Mouse (Mus musculus) hindbrain, embryonic 15.5 days (tissue): ENCODE results near the gene Lmna. TPM values are rescaled to one million over a fixed set of nuclear protein-coding genes. Genes with fewer than 3 reads are reported as not detected.

ENCODE experiments used
- ATAC-seq: fragments of 200-750 bp; cut with Nextera tagmentation; 2 replicates; pipeline ENCODE4 v1.8.0; 2017; ENCODE audit warnings: low read depth, moderate number of reproducible peaks, moderate TSS enrichment; ENCODE audit not compliant: low FRiP score
- H3K27ac ChIP-seq: fragments of 300-500 bp; sonication (generic); replicated peaks from 2 replicates; pipeline ENCODE4 v1.5.1; 2015; ENCODE audit warnings: mild to moderate bottlenecking, inconsistent platforms
- H3K27me3 ChIP-seq: fragments of 300-500 bp; sonication (generic); 2 replicates; pipeline ENCODE4 v1.6.1; 2015; ENCODE audit warnings: control low read depth, inconsistent platforms
- H3K36me3 ChIP-seq: fragments of 300-500 bp; sonication (generic); 2 replicates; pipeline ENCODE4 v1.6.1; 2015; ENCODE audit warnings: control low read depth, inconsistent platforms
- H3K4me1 ChIP-seq: fragments of 300-500 bp; sonication (generic); replicated peaks from 2 replicates; pipeline ENCODE4 v1.6.1; 2015; ENCODE audit warnings: control low read depth, inconsistent platforms
- H3K4me2 ChIP-seq: fragments of 300-500 bp; sonication (generic); 2 replicates; pipeline ENCODE4 v1.6.1; 2015; ENCODE audit warnings: moderate library complexity, mild to moderate bottlenecking, inconsistent platforms
- H3K4me3 ChIP-seq: fragments of 300-500 bp; sonication (generic); 2 replicates; pipeline ENCODE4 v1.5.1; 2015; ENCODE audit warnings: mild to moderate bottlenecking, inconsistent platforms
- H3K9ac ChIP-seq: fragments of 300-500 bp; sonication (generic); 2 replicates; pipeline ENCODE4 v1.6.1; 2015; ENCODE audit warnings: inconsistent platforms
- H3K9me3 ChIP-seq: fragments of 300-500 bp; sonication (generic); 2 replicates; pipeline ENCODE4 v1.6.1; 2016; ENCODE audit warnings: control low read depth, inconsistent platforms
- WGBS: fragments of 180-500 bp; shearing (Covaris S2); methylation state at CpG from one replicate; pipeline ENCODE4 v1.1.7; 2015; 5-methylcytosine and 5-hydroxymethylcytosine counted together
- polyA plus RNA-seq: library from polyadenylated mRNA; unstranded; fragments of >200 nt; fragmentation: Nextera tagmentation; extraction: Ambion mirVana; gene quantifications from 2 replicates; pipeline ENCODE4 v1.2.1, GENCODE M21; 2015

The Lmna gene
- polyA plus RNA-seq, 1 experiment from 2014 or later: 52.2 TPM

GRCm38 (mm10) chr3:88527565-88527964 lies 17.8 kb upstream of the Lmna start:
- no peak overlapping the region for H3K27ac ChIP-seq
- peaks cover 53% of the 10 kb centered on the region for H3K4me1 ChIP-seq
- 0 out of 2 replicates have a peak overlapping the region, but pooled peaks have one; percentile 1 for H3K4me3 ChIP-seq

GRCm38 (mm10) chr3:88526157-88527131 lies 16.7 kb upstream of the Lmna start:
- Histone ChIP-seq H3K4me2 (peak overlapping the region; percentile 40), H3K27ac (0 out of 2 replicates have a peak overlapping the region, but pooled peaks have one; percentile 27), H3K4me3 (no peak overlapping the region), H3K4me1 (peaks cover 53% of the 10 kb centered on the region), H3K9me3 (no peaks in the 10 kb centered on the region), H3K27me3 (no peaks in the 10 kb centered on the region), H3K36me3 (no peaks in the 10 kb centered on the region), H3K9ac (no peak overlapping the region)
- peak; percentile 67 for ATAC-seq
- 33% methylated on average over 17 of the region's 17 CpGs for WGBS

More at GRCm38 (mm10) chr3:88527565-88527964, 17.8 kb upstream of the Lmna start:
- no peak for ATAC-seq
- Histone ChIP-seq H3K36me3 (no peaks in the 10 kb centered on the region), H3K9me3 (no peaks in the 10 kb centered on the region), H3K9ac (peak overlapping the region; percentile 36), H3K4me2 (peak overlapping the region; percentile 36), H3K27me3 (no peaks in the 10 kb centered on the region)
- WGBS: 25% methylated on average over 8 of the region's 8 CpGs

- H3K4me1 ChIP-seq: peaks cover 46% of the 10 kb centered on the region
- H3K27me3 ChIP-seq: no peaks in the 10 kb centered on the region
- no peak for ATAC-seq
- 90% methylated on average over 5 of the region's 5 CpGs for WGBS
- H3K9me3 ChIP-seq: no peaks in the 10 kb centered on the region
- H3K4me2 ChIP-seq: no peak overlapping the region
- no peaks in the 10 kb centered on the region for H3K36me3 ChIP-seq
- no peak overlapping the region for H3K9ac ChIP-seq
- H3K27ac ChIP-seq: no peak overlapping the region
- no peak overlapping the region for H3K4me3 ChIP-seq
These were observed 15.3 kb upstream of the Lmna start for GRCm38 (mm10) chr3:88525021-88525420.

- no peaks in the 10 kb centered on the region for H3K27me3 ChIP-seq
- H3K9me3 ChIP-seq: no peaks in the 10 kb centered on the region
- ATAC-seq: no peak
- peaks cover 27% of the 10 kb centered on the region for H3K4me1 ChIP-seq
- H3K9ac ChIP-seq: no peak overlapping the region
- 85% methylated on average over 8 of the region's 8 CpGs for WGBS
- H3K36me3 ChIP-seq: no peaks in the 10 kb centered on the region
- H3K4me2 ChIP-seq: no peak overlapping the region
- H3K4me3 ChIP-seq: no peak overlapping the region
- no peak overlapping the region for H3K27ac ChIP-seq
These were observed 13.3 kb upstream of the Lmna start for GRCm38 (mm10) chr3:88523027-88523426.

- H3K4me2 ChIP-seq: no peak overlapping the region
- ATAC-seq: no peak
These were observed 12.1 kb upstream of the Lmna start for GRCm38 (mm10) chr3:88521803-88522331.

DNA sequence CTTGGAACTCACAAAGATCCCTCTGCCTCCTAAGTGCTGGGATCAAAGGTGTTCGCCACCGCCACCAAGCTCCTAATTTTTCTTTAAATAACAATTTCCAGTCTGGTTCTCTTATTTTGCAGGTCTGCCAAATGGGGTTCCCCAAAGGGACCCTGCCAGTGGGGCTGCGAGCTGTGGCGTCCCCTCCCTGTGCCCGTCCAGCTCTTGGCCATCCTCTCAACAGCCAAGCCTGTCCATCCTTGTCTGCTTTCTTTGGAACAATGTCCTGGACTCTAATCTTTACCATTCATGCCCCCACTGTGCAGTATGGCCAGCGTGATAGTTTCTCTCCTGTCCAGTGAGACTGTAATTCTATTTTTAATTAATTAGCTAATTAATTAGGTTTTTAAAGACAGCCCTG lies 11.4 kb upstream of the Lmna start:
- no peak overlapping the region for H3K4me2 ChIP-seq
- H3K9ac ChIP-seq: no peak overlapping the region
- WGBS: 90% methylated on average over 6 of the region's 6 CpGs
- H3K4me3 ChIP-seq: no peak overlapping the region
- no peak overlapping the region for H3K27ac ChIP-seq
- H3K27me3 ChIP-seq: no peaks in the 10 kb centered on the region
- H3K9me3 ChIP-seq: no peaks in the 10 kb centered on the region
- ATAC-seq: no peak
- H3K36me3 ChIP-seq: no peaks in the 10 kb centered on the region
- H3K4me1 ChIP-seq: peaks cover 8% of the 10 kb centered on the region

More at GRCm38 (mm10) chr3:88521803-88522331, 12.1 kb upstream of the Lmna start:
- Histone ChIP-seq H3K36me3 (no peaks in the 10 kb centered on the region), H3K27ac (no peak overlapping the region), H3K4me3 (no peak overlapping the region), H3K27me3 (no peaks in the 10 kb centered on the region), H3K9me3 (no peaks in the 10 kb centered on the region), H3K4me1 (peaks cover 15% of the 10 kb centered on the region), H3K9ac (no peak overlapping the region)
- WGBS: 38% methylated on average over 9 of the region's 9 CpGs

- Histone ChIP-seq H3K4me1 (no peaks in the 10 kb centered on the region), H3K36me3 (no peaks in the 10 kb centered on the region), H3K27ac (no peak overlapping the region), H3K4me3 (no peak overlapping the region), H3K9me3 (no peaks in the 10 kb centered on the region), H3K27me3 (no peaks in the 10 kb centered on the region), H3K4me2 (no peak overlapping the region), H3K9ac (no peak overlapping the region)
- no peak for ATAC-seq
- 91% methylated on average over 2 of the region's 2 CpGs for WGBS
These were observed 10.3 kb upstream of the Lmna start for GRCm38 (mm10) chr3:88520078-88520477.

GRCm38 (mm10) chr3:88518411-88518810 lies 8.7 kb upstream of the Lmna start:
- H3K27ac ChIP-seq: no peak overlapping the region
- no peaks in the 10 kb centered on the region for H3K36me3 ChIP-seq
- H3K4me2 ChIP-seq: no peak overlapping the region
- no peaks in the 10 kb centered on the region for H3K27me3 ChIP-seq
- H3K9me3 ChIP-seq: no peaks in the 10 kb centered on the region
- 85% methylated on average over 4 of the region's 4 CpGs for WGBS
- no peak overlapping the region for H3K9ac ChIP-seq
- no peaks in the 10 kb centered on the region for H3K4me1 ChIP-seq
- H3K4me3 ChIP-seq: no peak overlapping the region
- no peak for ATAC-seq

DNA sequence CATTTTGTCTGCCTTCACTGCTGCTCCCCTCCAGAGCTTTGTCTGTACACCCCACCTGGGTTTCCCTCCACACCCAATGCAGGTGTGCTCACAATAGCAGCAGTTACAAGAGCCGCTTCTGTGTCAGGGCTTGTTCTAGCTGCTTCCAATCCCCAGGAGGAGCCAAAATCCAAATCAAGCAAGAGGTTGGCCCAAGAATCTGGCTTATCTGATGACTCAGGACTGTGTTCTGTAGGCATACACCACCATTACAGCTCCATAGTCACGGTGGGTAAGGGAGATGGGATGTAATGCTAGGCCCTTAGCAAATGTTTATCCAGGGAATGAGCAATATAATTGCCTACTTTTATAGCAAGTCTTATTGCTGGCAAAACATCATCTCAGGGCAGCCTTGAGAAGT lies 6.7 kb upstream of the Lmna start:
- Histone ChIP-seq H3K4me1 (peaks cover 9% of the 10 kb centered on the region), H3K4me2 (no peak overlapping the region), H3K9me3 (no peaks in the 10 kb centered on the region), H3K27me3 (no peaks in the 10 kb centered on the region), H3K4me3 (no peak overlapping the region), H3K27ac (no peak overlapping the region), H3K36me3 (no peaks in the 10 kb centered on the region), H3K9ac (no peak overlapping the region)
- ATAC-seq: no peak
- WGBS: 84% methylated on average over 2 of the region's 2 CpGs

- WGBS: 100% methylated on average over 2 of the region's 2 CpGs
- no peak for ATAC-seq
- peaks cover 17% of the 10 kb centered on the region for H3K4me1 ChIP-seq
These were observed 5.3 kb upstream of the Lmna start for GRCm38 (mm10) chr3:88515095-88515386.

DNA sequence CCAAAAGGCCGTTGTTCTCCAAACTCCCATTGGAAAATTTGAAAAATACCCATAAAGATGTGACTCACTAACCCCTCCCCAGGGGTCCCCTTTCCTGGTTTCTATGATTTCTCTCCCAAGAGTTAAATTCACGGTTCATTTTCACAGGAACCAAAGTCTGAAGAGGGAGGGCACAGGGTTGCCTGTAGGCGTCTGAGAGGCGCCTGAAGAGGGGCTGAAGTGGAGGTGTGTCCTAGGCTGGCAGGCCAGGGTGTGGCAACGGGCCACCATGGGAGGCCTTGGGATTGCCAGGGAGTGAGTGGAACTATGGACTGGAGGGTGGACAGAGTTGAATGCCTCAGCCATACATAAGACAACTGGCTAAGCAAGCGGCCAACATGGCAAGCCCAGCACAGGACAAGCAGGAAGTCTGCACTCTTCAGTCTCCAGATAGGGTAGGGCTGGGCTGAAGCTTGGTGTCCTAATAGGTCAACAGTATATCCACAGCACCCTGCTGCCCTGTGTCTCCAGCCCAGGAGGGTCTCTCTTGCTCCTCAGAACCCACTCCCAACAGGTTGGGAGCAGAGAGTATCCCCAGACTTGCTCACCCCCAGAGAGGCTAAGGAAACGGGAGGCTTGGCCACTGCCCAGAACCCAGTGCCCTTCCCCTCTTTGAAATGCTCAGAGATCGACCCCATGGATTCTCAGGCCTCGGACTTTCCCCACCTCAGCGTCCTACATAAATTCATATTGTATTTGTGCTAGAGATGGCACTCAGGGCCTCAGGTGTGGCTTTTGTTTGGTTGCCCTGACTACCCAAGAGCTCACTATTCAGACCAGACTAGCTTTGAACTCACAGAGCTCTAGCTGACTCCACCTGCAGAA lies 4.7 kb upstream of the Lmna start:
- Histone ChIP-seq H3K9ac (no peak overlapping the region), H3K4me1 (peaks cover 23% of the 10 kb centered on the region), H3K9me3 (no peaks in the 10 kb centered on the region), H3K27me3 (no peaks in the 10 kb centered on the region), H3K27ac (no peak overlapping the region), H3K4me3 (no peak overlapping the region), H3K4me2 (no peak overlapping the region), H3K36me3 (no peaks in the 10 kb centered on the region)
- ATAC-seq: no peak
- WGBS: 85% methylated on average over 10 of the region's 10 CpGs

More at GRCm38 (mm10) chr3:88515095-88515386, 5.3 kb upstream of the Lmna start:
- Histone ChIP-seq H3K27me3 (no peaks in the 10 kb centered on the region), H3K9ac (no peak overlapping the region), H3K4me2 (no peak overlapping the region), H3K4me3 (no peak overlapping the region), H3K36me3 (no peaks in the 10 kb centered on the region), H3K9me3 (no peaks in the 10 kb centered on the region), H3K27ac (no peak overlapping the region)
